Mouse (Mus musculus): ENCODE results near the gene Thsd4. TPM values are rescaled to one million over a fixed set of nuclear protein-coding genes. Genes with fewer than 3 reads are reported as not detected.

The Thsd4 gene
- polyA plus RNA-seq, 1 experiment, result 1.9 TPM

GRCm38 (mm10) chr9:60053117-60053516 lies 468.7 kb downstream of the Thsd4 start:
- no peaks in the 10 kb centered on the region for H3K36me3 ChIP-seq (ENCODE audit: control insufficient read depth, insufficient read depth, low read length, poor library complexity, severe bottlenecking)
- no peaks in the 10 kb centered on the region for H3K4me1 ChIP-seq (ENCODE audit: control insufficient read depth, insufficient read depth, low read length)
- H3K27me3 ChIP-seq (ENCODE audit: control insufficient read depth, insufficient read depth, low read length, poor library complexity, severe bottlenecking), result no peaks in the 10 kb centered on the region
- H3K9ac ChIP-seq (ENCODE audit: low read depth, poor library complexity, severe bottlenecking), result no peak overlapping the region
- no peaks in the 10 kb centered on the region for H3K9me3 ChIP-seq (replicated peaks; ENCODE audit: control insufficient read depth, insufficient read depth, low read length, poor library complexity, severe bottlenecking)
- H3K4me3 ChIP-seq (ENCODE audit: low read depth, low read length), result no peak overlapping the region
- no peak overlapping the region for H3K27ac ChIP-seq (ENCODE audit: insufficient read depth, low read length)
- TF ChIP-seq CTCF (IDR thresholded peaks at IDR 0.05; ENCODE audit: low read depth, low read length) (no peak), POLR2A (IDR thresholded peaks at IDR 0.05; ENCODE audit: insufficient read depth, low read length) (no peak), EP300 (IDR thresholded peaks at IDR 0.05; ENCODE audit: insufficient read depth, low read depth, low read length) (no peak)

GRCm38 (mm10) chr9:60052415-60052814 lies 469.4 kb downstream of the Thsd4 start:
- H3K4me3 ChIP-seq (ENCODE audit: low read depth, low read length), result no peak overlapping the region
- H3K9ac ChIP-seq (ENCODE audit: low read depth, poor library complexity, severe bottlenecking), result no peak overlapping the region
- no peak overlapping the region for H3K27ac ChIP-seq (ENCODE audit: insufficient read depth, low read length)
- no peak for TF ChIP-seq POLR2A (IDR thresholded peaks at IDR 0.05; ENCODE audit: insufficient read depth, low read length)
- TF ChIP-seq CTCF (IDR thresholded peaks at IDR 0.05; ENCODE audit: low read depth, low read length), result peak; percentile 57
- TF ChIP-seq EP300 (IDR thresholded peaks at IDR 0.05; ENCODE audit: insufficient read depth, low read depth, low read length), result no peak
- H3K9me3 ChIP-seq (replicated peaks; ENCODE audit: control insufficient read depth, insufficient read depth, low read length, poor library complexity, severe bottlenecking), result no peaks in the 10 kb centered on the region
- no peaks in the 10 kb centered on the region for H3K4me1 ChIP-seq (ENCODE audit: control insufficient read depth, insufficient read depth, low read length)
- H3K36me3 ChIP-seq (ENCODE audit: control insufficient read depth, insufficient read depth, low read length, poor library complexity, severe bottlenecking), result no peaks in the 10 kb centered on the region
- H3K27me3 ChIP-seq (ENCODE audit: control insufficient read depth, insufficient read depth, low read length, poor library complexity, severe bottlenecking), result no peaks in the 10 kb centered on the region

GRCm38 (mm10) chr9:60043175-60043574 lies 478.7 kb downstream of the Thsd4 start:
- Histone ChIP-seq H3K27ac (ENCODE audit: insufficient read depth, low read length) (no peak overlapping the region), H3K9me3 (replicated peaks; ENCODE audit: control insufficient read depth, insufficient read depth, low read length, poor library complexity, severe bottlenecking) (no peaks in the 10 kb centered on the region), H3K4me1 (ENCODE audit: control insufficient read depth, insufficient read depth, low read length) (no peaks in the 10 kb centered on the region), H3K27me3 (ENCODE audit: control insufficient read depth, insufficient read depth, low read length, poor library complexity, severe bottlenecking) (no peaks in the 10 kb centered on the region), H3K4me3 (ENCODE audit: low read depth, low read length) (no peak overlapping the region), H3K36me3 (ENCODE audit: control insufficient read depth, insufficient read depth, low read length, poor library complexity, severe bottlenecking) (no peaks in the 10 kb centered on the region), H3K9ac (ENCODE audit: low read depth, poor library complexity, severe bottlenecking) (no peak overlapping the region)
- TF ChIP-seq CTCF (IDR thresholded peaks at IDR 0.05; ENCODE audit: low read depth, low read length), result no peak
- no peak for TF ChIP-seq EP300 (IDR thresholded peaks at IDR 0.05; ENCODE audit: insufficient read depth, low read depth, low read length)
- TF ChIP-seq POLR2A (IDR thresholded peaks at IDR 0.05; ENCODE audit: insufficient read depth, low read length), result no peak

GRCm38 (mm10) chr9:60034883-60035282 lies 487.0 kb downstream of the Thsd4 start:
- H3K36me3 ChIP-seq (ENCODE audit: control insufficient read depth, insufficient read depth, low read length, poor library complexity, severe bottlenecking), result no peaks in the 10 kb centered on the region
- H3K9ac ChIP-seq (ENCODE audit: low read depth, poor library complexity, severe bottlenecking), result no peak overlapping the region
- H3K9me3 ChIP-seq (replicated peaks; ENCODE audit: control insufficient read depth, insufficient read depth, low read length, poor library complexity, severe bottlenecking), result no peaks in the 10 kb centered on the region
- H3K4me3 ChIP-seq (ENCODE audit: low read depth, low read length), result no peak overlapping the region
- H3K27me3 ChIP-seq (ENCODE audit: control insufficient read depth, insufficient read depth, low read length, poor library complexity, severe bottlenecking), result no peaks in the 10 kb centered on the region
- no peaks in the 10 kb centered on the region for H3K4me1 ChIP-seq (ENCODE audit: control insufficient read depth, insufficient read depth, low read length)
- no peak overlapping the region for H3K27ac ChIP-seq (ENCODE audit: insufficient read depth, low read length)
- TF ChIP-seq EP300 (IDR thresholded peaks at IDR 0.05; ENCODE audit: insufficient read depth, low read depth, low read length) (no peak), POLR2A (IDR thresholded peaks at IDR 0.05; ENCODE audit: insufficient read depth, low read length) (no peak), CTCF (IDR thresholded peaks at IDR 0.05; ENCODE audit: low read depth, low read length) (no peak)

- H3K9me3 ChIP-seq (replicated peaks; ENCODE audit: control insufficient read depth, insufficient read depth, low read length, poor library complexity, severe bottlenecking), result no peaks in the 10 kb centered on the region
- no peaks in the 10 kb centered on the region; the same call in 1 of the 2 replicates for H3K27me3 ChIP-seq (ENCODE audit: control insufficient read depth, insufficient read depth, low read length, poor library complexity, severe bottlenecking)
- no peaks in the 10 kb centered on the region for H3K36me3 ChIP-seq (ENCODE audit: control insufficient read depth, insufficient read depth, low read length, poor library complexity, severe bottlenecking)
- H3K4me1 ChIP-seq (ENCODE audit: control insufficient read depth, insufficient read depth, low read length), result peaks cover 2% of the 10 kb centered on the region
- H3K4me3 ChIP-seq (ENCODE audit: low read depth, low read length), result no peak overlapping the region
- no peak overlapping the region for H3K27ac ChIP-seq (ENCODE audit: insufficient read depth, low read length)
- TF ChIP-seq CTCF (IDR thresholded peaks at IDR 0.05; ENCODE audit: low read depth, low read length) (no peak), EP300 (IDR thresholded peaks at IDR 0.05; ENCODE audit: insufficient read depth, low read depth, low read length) (no peak), POLR2A (IDR thresholded peaks at IDR 0.05; ENCODE audit: insufficient read depth, low read length) (no peak)
- H3K9ac ChIP-seq (ENCODE audit: low read depth, poor library complexity, severe bottlenecking), result no peak overlapping the region
Observed at GRCm38 (mm10) chr9:60027234-60027633, 494.6 kb downstream of the Thsd4 start.

- no peak overlapping the region for H3K27ac ChIP-seq (ENCODE audit: insufficient read depth, low read length)
- H3K4me1 ChIP-seq (ENCODE audit: control insufficient read depth, insufficient read depth, low read length), result peaks cover 2% of the 10 kb centered on the region
- TF ChIP-seq EP300 (IDR thresholded peaks at IDR 0.05; ENCODE audit: insufficient read depth, low read depth, low read length) (no peak), POLR2A (IDR thresholded peaks at IDR 0.05; ENCODE audit: insufficient read depth, low read length) (no peak), CTCF (IDR thresholded peaks at IDR 0.05; ENCODE audit: low read depth, low read length) (no peak)
- H3K9ac ChIP-seq (ENCODE audit: low read depth, poor library complexity, severe bottlenecking), result no peak overlapping the region
- H3K4me3 ChIP-seq (ENCODE audit: low read depth, low read length), result no peak overlapping the region
- H3K9me3 ChIP-seq (replicated peaks; ENCODE audit: control insufficient read depth, insufficient read depth, low read length, poor library complexity, severe bottlenecking), result no peaks in the 10 kb centered on the region
- no peaks in the 10 kb centered on the region for H3K36me3 ChIP-seq (ENCODE audit: control insufficient read depth, insufficient read depth, low read length, poor library complexity, severe bottlenecking)
- no peaks in the 10 kb centered on the region; the same call in 1 of the 2 replicates for H3K27me3 ChIP-seq (ENCODE audit: control insufficient read depth, insufficient read depth, low read length, poor library complexity, severe bottlenecking)
Observed at GRCm38 (mm10) chr9:60026795-60027194, 495.1 kb downstream of the Thsd4 start.
